Mouse (Mus musculus): Measurements from ENCODE around the gene Ell. TPM values are rescaled to one million over a fixed set of nuclear protein-coding genes. Genes with fewer than 3 reads are reported as not detected.

Gene Ell
- polyA plus RNA-seq (2012; rRNA removed), result 18.0 and 18.3 TPM in 2 replicates

GRCm38 (mm10) chr8:70539077-70539813, at the start of gene Ell:
Ell (plus strand) TSS chr8:70539457.

GRCm38 (mm10) chr8:70492664-70493640, 46.3 kb upstream of the Ell start, which contains the start of gene Crlf1:
Crlf1 (plus strand) TSS chr8:70493158.

DNA sequence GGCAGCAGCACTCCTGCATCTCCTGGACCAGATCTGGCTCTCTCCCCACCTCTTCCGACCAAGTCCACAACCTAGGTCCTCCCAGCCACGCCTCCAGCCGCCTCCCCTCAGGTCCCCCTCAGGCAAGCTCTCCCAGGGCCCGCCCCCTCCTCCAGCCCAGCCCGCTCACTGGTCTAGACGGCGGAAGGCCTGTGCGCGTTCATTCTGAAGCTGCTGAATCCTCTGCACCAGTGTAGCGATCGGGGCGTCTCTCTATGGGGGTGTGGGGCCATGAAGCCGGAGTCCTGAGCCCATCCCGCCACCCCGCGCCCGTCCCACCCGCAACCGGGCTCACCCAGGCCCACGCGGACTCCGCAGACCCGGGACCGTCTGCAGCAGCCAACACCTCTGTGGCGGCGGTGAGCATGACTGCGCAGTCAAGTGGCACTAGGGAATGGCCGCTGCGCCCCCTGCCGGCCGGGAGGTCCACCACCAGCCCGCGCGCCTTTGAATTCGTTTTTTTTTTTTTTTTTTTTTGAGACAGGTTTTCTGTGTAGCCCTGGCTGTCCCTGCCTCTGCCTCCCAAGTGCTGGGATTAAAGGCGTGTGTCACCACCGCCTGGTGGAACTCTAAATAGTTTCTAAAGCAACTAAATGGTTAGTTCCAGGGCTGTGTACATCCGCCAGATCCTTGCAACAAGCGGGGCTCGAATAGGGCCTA, 32.8 kb upstream of the Ell start, which contains the start of gene Rex1bd:
TSS of gene Rex1bd (minus strand) at position 425 of the 699 bp plus-strand sequence.

DNA sequence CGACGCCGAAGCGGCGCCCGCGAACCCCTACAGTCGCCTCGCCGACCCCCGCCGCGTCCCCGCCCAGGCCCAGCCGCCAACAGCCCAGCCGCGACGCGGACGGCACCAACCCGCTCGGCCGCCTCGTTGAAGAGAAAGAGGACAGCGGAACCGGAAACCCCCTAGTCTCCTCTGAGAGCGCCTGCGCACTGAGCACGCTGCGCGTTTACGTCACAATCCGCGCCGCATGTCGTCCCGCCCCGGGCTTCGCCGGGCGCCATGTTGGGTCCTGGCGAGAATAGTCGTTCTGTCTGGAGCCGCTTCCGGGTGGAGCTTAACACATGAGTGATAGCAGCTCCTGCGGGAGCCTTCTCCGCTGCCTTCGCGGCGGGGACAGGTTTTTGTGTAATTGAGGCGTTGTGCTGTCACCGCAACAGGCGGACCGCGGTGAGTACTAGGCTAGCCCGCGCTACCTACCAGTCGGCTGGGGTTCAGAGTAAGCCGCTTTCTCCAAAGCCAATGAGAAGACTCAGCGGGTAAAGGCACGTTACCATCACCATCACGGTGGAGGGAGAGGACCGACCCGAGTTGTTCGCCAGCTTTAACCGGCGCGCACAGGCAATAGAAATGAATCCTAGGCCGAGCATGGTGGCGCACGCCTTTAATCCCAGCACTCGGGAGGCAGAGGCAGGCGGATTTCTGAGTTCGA, 28.9 kb upstream of the Ell start, which contains the start of gene Uba52:
TSS of gene Uba52 (minus strand) at position 574 of the 688 bp plus-strand sequence.

DNA sequence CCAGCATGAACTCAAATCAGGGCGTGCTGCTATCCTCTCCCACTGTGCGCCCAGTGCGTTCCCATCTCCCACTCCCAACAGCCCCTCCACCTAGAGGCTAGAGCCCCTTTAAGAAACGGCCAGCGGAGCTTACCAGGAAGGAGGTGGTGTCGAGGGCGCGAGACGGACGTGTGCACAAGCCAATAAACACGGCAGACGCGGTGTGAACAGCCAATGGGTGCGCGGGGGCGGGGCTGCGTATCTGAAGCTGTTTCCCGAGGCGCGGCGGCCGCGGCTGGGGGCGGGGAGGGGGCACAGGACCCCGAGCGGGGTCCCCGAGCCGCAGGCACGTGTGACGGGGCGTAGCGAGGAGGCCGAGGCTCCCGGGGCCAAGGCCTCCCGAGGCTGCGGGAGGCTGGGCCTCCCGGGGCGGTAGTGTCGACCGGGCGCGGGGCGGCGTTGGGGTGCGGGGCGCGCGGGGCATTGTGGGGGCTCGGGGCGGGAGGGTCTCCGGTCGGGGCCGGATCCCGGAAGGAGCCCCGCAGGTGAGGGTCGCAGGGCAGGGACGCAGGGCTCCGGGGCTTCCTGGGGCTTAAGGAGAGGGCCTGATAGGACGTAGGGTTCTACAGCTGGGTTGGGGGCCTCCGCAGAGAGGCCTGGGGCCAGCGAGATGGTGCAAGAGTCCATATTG, 11.6 kb upstream of the Ell start, which contains the start of the genes Fkbp8 and Kxd1:
TSS of gene Fkbp8 (plus strand) at position 213 of the 670 bp plus-strand sequence.
TSS of gene Kxd1 (minus strand) at position 445 of the 670 bp plus-strand sequence.

GRCm38 (mm10) chr8:70593961-70594609, 54.8 kb downstream of the Ell start, which contains the start of gene Isyna1:
Isyna1 (plus strand) TSS chr8:70594373.

GRCm38 (mm10) chr8:70608749-70609367, 69.6 kb downstream of the Ell start, which contains the start of gene Ssbp4:
Ssbp4 (minus strand) TSS chr8:70608872.

GRCm38 (mm10) chr8:70615894-70616293, 76.6 kb downstream of the Ell start, which contains the start of gene Lrrc25:
Lrrc25 (plus strand) TSS chr8:70616155.

GRCm38 (mm10) chr8:70632346-70632892, 93.2 kb downstream of the Ell start, which contains the start of gene Gdf15:
Gdf15 (minus strand) TSS chr8:70632456.

Other genes starting within 250 kb of the Ell start
- 27.2 and 35.4 TPM in 2 replicates for gene Ddx49, start 237.0 kb upstream of the Ell start, polyA plus RNA-seq (2012; rRNA removed)
- 316 and 417 TPM in 2 replicates for gene Cope, start 236.9 kb upstream of the Ell start, polyA plus RNA-seq (2012; rRNA removed)
- 0.60 and 0.78 TPM in 2 replicates for gene Cers1, start 223.7 kb upstream of the Ell start, polyA plus RNA-seq (2012; rRNA removed)
- gene Gdf1, start 209.6 kb upstream of the Ell start, polyA plus RNA-seq (2012; rRNA removed), result 2.0 and 2.2 TPM in 2 replicates
- gene Upf1, start 186.2 kb upstream of the Ell start, polyA plus RNA-seq (2012; rRNA removed), result 19.1 and 21.6 TPM in 2 replicates
- 0.14 and 0.28 TPM in 2 replicates for gene Comp, start 165.9 kb upstream of the Ell start, polyA plus RNA-seq (2012; rRNA removed)
- gene Crtc1, start 99.9 kb upstream of the Ell start, polyA plus RNA-seq (2012; rRNA removed), result 9.5 and 10.2 TPM in 2 replicates
- gene Klhl26, start 62.5 kb upstream of the Ell start, polyA plus RNA-seq (2012; rRNA removed), result 20.8 and 22.8 TPM in 2 replicates
- gene Tmem59l, start 52.1 kb upstream of the Ell start, polyA plus RNA-seq (2012; rRNA removed), result 1.1 and 2.1 TPM in 2 replicates
- gene Crlf1, start 46.3 kb upstream of the Ell start, polyA plus RNA-seq (2012; rRNA removed), result 3.8 and 8.9 TPM in 2 replicates
- 97.6 and 155 TPM in 2 replicates for gene Rex1bd, start 32.7 kb upstream of the Ell start, polyA plus RNA-seq (2012; rRNA removed)
- 632 and 635 TPM in 2 replicates for gene Uba52, start 28.7 kb upstream of the Ell start, polyA plus RNA-seq (2012; rRNA removed)
- 182 and 242 TPM in 2 replicates for gene Fkbp8, start 11.7 kb upstream of the Ell start, polyA plus RNA-seq (2012; rRNA removed)
- 39.8 and 46.2 TPM in 2 replicates for gene Kxd1, start 11.5 kb upstream of the Ell start, polyA plus RNA-seq (2012; rRNA removed)
- 48.7 and 85.8 TPM in 2 replicates for gene Isyna1, start 54.9 kb downstream of the Ell start, polyA plus RNA-seq (2012; rRNA removed)
- gene Ssbp4, start 69.4 kb downstream of the Ell start, polyA plus RNA-seq (2012; rRNA removed), result 157 and 297 TPM in 2 replicates
- gene Lrrc25, start 76.7 kb downstream of the Ell start, polyA plus RNA-seq (2012; rRNA removed), result 2.1 and 5.5 TPM in 2 replicates
- 1.5 and 4.3 TPM in 2 replicates for gene Gdf15, start 93.0 kb downstream of the Ell start, polyA plus RNA-seq (2012; rRNA removed)
- 6.0 and 8.1 TPM in 2 replicates for gene Pgpep1, start 120.9 kb downstream of the Ell start, polyA plus RNA-seq (2012; rRNA removed)
- 43.4 and 55.5 TPM in 2 replicates for gene Lsm4, start 133.8 kb downstream of the Ell start, polyA plus RNA-seq (2012; rRNA removed)
- gene Jund, start 159.5 kb downstream of the Ell start, polyA plus RNA-seq (2012; rRNA removed), result 305 and 826 TPM in 2 replicates
- 0.01 and 0.06 TPM in 2 replicates for gene Iqcn, start 164.0 kb downstream of the Ell start, polyA plus RNA-seq (2012; rRNA removed)
- gene Gm3336, start 179.1 kb downstream of the Ell start, polyA plus RNA-seq (2012; rRNA removed), result 78.8 and 98.8 TPM in 2 replicates
- gene Pde4c, start 184.3 kb downstream of the Ell start, polyA plus RNA-seq (2012; rRNA removed), result 4.4 and 8.1 TPM in 2 replicates
- gene Rab3a, start 215.2 kb downstream of the Ell start, polyA plus RNA-seq (2012; rRNA removed), result 26.6 and 31.2 TPM in 2 replicates
- 90.0 and 283 TPM in 2 replicates for gene Mpv17l2, start 221.5 kb downstream of the Ell start, polyA plus RNA-seq (2012; rRNA removed)
- gene Pik3r2, start 237.3 kb downstream of the Ell start, polyA plus RNA-seq (2012; rRNA removed), result 152 and 224 TPM in 2 replicates

Measured in stomach, adult 2 months (tissue).